Mouse (Mus musculus): ENCODE measurements around the gene Cdh13.

The Cdh13 gene

DNA sequence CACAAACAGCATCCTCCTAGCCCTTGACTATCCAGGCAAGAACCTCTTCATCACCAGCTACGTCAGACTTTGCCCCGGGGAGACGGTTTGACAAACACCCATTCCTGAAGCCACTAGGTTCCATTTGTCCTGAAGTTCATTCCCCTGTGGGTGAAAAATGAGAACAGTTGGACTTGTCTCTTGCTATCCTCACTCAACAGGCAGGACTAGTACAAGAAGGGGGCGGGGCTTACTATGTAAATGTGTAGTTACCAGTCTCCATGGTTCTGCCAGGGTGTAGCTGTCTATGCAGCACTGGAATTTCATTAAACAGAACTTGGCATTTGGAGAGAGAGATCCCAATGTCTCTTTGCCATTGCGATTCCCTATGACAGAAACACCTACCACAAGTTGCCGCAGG is 544.2 kb downstream of the Cdh13 start:
- DNase-seq = no peak

DNA sequence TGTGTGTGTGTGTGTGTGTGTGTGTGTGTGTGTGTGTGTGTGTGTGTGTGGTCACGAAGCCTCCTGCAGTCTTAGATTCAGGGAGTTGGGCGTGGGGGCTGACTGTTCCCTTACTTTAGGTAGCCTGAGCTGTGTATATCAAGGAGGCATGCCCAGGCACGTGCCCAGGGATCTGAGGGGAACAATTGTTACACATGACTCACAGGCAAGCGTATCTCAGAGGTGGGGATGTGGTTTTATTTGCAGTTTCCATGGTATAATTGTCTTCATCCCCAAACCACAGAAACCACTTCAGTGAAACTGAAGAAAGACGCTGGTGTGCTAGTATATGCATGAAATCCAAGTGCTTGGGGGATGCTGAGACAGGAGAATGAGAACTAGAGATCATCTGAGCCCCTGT is 546.8 kb downstream of the Cdh13 start:
- DNase-seq = no peak

DNA sequence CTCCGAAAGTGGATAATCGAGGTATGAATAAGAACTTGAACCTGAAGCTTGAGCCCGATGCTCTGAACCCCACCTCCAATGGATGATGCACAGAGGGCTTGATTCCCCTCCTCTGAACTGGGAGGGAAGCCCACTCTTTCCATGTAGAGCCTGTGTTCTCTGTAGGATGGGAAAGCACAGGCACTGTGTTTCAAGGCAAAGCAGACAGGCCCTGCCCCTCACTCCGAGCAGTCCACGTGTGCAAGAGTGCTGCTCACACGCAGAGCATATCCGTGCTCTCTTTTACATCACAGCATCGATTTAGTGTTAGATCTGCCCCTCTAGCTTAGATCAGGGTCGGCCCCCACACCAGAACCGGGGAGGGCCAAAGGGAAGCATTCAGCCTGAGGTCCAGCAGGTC is 547.5 kb downstream of the Cdh13 start:
- DNase-seq = no peak

DNA sequence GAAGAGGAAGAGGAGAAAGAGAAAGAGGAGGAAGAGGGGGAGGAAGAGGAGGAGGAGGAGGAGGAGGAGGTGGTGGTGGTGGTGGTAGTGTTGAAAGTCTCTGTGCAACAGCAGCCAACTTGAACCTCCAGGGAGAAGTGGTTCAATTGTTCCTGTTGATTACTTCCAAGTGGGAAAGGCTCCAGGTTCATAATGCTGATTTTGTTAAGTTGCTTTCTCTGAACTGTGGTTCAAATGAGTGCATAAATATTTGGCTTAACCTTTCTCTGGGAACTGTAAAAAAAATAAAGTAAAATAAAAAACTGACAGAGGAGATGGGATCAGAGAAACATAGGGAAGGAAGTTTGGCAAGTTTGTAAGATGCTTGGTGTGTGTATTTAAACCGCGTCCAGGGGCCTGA is 555.3 kb downstream of the Cdh13 start:
- no peak for DNase-seq

DNA sequence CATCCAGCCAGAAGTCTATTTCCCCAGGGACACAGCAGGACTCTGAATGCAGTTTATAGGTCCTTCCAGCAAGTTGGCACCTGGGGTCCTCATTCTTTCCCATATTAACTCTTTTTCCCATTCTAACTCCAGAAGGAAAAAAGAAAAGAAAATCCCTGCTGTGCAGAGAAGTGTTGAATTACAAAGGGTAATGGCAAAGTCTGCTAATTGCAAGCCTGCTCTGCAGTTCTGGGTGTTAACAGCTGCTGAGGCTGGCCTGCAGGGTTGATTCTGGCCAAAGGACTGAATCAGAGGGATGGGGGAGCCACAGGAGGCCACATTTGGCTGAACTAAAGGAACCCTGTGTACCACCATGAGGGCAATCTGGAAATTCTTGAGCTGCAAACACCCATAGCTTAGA is 562.2 kb downstream of the Cdh13 start:
- no peak for DNase-seq

DNA sequence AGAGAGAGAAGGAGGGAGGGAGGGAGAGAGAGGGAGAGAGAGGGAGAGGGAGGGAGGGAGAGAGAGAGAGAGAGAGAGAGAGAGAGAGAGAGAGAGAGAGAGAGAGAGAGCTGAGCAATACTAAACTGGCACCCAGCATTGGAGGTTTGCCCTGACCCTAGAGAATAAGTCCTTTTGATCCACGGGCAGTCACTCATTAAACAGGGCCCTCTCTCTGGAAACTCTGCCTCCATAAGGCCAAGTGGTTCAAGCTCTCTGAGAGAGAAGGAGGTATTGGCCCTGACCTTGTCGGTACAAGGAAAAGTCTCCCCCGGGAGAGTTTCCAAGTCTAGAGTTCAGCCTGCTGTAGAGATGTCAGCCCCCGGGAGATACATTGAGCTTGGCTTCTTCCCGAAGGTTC is 564.5 kb downstream of the Cdh13 start:
- peak; percentile 17 for DNase-seq

DNA sequence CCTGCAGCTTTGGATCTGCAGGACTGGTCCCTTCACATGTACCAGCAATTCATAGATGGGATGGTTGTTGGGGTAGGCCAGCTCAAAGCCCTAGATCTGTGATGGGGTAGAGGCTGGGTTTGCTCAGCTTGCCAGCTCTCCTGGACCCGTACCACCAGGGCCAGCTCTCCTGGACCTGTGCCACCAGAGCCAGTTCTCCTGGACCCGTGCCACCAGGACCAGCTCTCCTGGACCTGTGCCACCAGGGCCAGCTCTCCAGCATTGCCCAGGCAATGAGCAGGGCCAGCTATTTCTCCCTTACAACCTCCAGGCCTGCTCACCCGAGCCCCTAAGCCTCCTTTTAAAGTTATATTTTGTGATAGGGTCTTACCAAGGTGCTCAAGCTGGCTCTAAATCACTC is 566.0 kb downstream of the Cdh13 start:
- peak; percentile 42 for DNase-seq

DNA sequence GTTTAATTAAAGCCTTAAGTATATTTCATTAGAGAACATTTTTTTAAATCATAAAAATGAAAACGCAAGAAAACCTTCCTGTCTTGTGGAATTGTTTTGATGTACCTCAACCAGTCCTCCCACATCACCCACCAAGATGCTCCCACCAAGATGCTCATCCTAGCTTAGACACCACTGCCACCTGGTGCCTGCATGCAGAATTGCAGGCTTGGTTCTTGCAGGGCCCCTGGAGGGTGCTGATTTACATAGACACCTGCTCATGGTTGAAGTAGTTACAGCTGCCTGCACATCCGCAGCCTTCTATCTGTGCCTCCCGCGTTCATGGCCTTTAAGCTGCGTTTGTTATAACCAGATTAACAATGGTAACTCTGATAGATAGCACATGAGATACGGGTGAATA is 566.8 kb downstream of the Cdh13 start:
- DNase-seq = peak; percentile 70

DNA sequence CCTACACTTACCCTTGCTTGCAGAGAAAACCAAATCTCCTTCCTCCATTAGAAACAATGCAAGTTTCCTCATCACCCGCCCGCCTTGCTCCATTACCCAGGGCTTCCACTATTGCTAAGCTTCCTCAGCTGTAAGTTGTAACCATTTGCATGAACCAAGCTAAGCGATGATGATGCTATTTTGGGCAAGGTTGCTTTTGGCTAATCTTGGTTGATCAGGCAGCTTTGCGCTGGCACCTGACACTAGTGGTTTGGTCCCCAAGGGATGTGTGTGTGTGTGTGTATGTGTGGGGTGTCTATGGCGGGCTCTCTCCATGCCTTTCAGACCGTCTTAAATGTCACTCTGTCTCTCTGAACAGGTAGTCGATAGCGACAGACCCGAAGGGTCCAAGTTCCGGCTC is 567.8 kb downstream of the Cdh13 start:
- no peak for DNase-seq

DNA sequence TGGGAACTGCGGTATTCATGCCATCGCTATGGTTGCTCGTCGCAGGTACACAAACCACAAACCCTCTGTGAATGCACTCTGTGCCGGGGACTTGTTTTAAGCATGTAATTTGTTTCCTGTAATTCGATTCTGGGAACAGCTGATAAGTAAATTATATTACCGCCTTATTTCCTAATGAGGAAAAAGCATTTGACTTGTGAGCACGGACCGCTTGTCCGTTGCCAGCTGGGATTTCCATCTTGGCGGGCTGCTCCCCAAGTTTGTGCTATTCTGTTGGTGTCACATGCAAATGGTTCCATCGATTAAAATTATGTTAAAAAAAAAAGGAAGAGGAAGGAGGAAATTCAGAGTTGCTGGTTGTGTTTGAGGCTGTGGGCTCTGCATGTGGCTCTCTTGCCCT is 569.3 kb downstream of the Cdh13 start:
- no peak for DNase-seq

DNA sequence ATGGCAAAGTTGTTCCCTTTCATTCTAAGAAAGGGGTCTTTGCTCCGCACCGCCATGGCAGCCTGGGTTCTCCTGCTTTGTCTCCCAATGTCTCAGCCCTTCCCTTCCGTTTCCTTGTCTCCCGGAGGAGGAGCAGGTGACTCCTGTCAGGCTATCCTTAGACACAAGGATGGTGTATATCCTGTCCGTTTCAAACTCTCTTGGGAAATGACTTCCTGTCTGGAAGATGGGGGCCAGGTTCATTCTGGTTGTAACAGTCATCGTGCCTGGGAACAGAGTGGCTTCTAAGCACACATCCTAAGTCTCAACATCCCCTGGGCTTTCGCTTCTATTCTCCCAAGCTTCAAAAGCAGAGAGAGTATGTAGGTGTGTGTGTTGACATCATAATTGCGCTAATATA is 571.1 kb downstream of the Cdh13 start:
- DNase-seq = no peak

DNA sequence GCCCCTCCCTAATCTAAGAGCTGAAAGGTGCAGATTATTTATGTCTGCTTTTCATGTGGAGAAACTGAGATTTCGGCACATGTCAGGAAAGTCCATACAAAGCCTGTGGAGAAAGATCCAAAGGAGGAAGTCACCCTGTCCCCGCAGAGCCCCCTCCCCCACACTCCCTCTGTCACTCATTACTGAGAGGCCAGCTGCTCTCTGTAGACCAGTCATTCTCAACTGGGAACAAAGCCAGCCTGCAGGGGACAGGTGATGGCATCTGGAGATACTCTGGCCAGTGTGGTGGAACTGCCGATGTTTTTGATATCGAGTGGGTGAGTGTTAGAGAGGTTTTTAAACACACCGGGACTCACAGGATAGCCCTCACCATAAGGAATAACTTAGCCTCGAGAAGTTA is 582.8 kb downstream of the Cdh13 start:
- DNase-seq = no peak

DNA sequence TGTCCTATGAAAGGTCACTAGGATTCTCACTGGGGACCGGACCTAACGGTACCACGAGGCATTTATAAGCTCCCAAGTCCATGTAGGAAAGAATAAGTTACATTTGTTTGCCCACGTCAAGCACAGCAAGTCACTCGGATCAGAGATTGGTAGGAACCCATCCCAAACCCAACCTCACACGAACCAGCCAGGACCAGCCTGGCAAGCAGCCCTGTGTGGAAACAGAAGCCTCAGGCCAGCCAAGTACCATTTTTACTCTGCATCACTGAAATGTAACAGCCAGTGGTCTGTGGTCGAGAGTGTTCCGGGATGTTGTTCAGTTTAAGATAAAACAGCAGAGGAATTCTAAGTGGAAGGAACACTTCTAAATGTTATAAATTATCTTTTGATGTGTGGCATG is 587.2 kb downstream of the Cdh13 start:
- DNase-seq = no peak

DNA sequence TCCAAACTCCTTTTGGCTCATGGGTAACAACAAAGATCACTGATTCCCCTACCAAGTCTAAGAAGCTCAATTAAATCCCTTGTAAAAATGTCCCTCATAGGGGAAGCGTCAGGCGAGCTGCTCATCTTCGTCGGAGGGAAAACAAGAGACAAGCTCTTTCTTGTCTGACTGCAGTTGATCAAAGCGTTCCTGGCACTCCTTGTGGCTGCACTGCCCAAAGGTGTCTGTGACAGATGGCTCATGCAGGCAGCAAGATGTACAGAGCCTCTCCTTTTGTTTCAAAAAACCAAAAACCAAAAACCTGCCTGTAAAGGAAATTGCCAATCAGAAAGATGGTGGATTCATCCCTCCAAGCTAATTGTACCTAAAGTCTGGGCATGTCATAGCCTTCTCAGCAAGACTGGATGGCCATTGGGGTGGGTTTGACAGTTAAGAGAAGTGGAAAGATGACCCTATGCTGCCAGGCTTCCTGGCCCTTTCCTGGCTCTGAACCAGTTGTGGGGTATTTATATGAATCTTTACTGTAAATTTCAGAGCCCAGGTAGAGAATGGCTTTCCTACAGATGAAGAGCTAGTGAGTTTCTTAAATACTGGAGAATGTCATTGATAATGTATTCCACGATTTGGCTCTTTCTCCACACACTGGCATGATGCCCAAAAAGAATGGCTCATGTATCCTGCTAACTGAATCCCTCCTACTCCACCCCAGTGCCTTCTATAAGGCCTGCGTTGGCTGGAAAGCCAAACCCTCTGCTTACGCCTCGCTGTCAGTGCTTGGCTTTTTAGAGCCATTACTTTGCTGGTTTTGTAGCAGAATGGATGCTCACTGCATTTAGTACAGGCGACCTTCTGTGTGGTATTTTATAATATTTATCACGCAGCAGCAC is 596.6 kb downstream of the Cdh13 start:
- DNase-seq = no peak

DNA sequence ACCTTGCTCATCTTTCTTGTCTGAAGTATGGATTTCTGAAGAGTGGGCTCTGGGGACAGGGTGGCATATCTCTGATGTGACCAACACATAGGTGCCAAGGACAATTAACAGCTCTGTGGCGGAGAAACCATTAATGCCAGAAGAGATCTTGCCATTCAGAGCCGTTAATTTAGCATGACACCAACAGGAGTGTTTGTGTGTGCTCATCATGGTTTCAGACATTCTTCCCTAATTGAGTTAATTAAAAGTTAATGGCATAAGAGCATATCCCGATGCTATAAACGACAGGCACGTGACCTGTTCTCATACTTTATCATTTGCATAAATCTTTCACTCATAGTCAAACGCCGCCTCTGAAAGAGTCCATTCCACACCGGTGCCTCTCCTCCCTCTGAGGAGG is 600.8 kb downstream of the Cdh13 start:
- DNase-seq = no peak

DNA sequence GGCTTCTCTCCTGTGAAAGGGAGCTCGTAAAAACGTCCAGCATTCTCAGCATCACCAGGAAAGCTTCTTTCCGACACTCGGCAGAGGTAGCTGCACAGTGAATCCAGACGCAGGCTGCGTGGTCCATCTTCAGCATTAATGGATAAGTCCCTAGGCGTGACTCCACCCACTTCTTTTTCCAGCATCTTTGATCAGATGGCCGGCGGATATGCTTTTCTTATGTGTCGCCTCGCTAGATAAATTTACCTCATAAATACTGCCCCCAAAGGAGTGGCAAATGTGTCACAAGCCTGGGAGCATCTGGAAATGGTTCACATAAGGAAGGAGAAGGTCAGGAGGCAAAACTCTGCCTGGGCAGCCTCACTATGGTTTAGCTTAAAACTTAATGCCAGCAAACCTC is 601.5 kb downstream of the Cdh13 start:
- no peak for DNase-seq

DNA sequence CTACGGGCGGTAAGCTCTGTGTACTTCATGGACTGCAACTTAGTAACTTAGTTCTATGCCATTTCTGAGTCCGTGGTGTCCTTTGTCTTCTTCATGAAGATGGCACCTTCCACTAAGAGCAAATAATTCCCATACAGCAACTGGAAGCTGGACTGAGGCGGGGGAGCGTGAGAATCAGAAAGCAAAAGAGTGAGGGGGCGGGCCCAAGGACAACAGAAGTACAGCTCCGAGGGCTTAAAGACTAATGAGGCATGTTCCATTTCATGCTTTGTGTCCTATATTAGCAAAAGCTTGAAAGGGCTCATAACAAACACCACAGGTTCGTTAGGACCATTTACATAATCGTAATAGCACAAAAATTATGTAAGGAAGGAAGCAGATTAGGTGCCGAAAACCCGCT is 618.9 kb downstream of the Cdh13 start:
- no peak for DNase-seq

DNA sequence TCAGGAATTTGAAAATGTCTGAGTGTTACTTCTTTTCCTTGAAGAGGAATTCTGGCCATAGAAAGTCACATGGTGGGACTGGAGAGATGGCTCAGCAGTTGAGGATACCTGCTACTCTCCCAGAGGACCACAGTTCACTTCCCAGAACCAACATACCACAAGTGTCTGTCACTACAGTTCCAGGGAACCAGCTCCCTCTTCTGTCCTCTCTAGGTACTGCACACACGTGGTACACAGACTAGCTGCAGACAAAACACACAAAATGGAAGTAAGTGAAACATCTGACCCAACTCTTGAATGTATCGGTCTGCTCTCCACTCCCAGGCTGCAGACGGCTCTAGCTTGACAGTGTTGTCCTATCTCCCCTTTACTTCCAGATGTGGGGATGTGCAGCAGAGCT is 633.0 kb downstream of the Cdh13 start:
- peak; percentile 10 for DNase-seq

DNA sequence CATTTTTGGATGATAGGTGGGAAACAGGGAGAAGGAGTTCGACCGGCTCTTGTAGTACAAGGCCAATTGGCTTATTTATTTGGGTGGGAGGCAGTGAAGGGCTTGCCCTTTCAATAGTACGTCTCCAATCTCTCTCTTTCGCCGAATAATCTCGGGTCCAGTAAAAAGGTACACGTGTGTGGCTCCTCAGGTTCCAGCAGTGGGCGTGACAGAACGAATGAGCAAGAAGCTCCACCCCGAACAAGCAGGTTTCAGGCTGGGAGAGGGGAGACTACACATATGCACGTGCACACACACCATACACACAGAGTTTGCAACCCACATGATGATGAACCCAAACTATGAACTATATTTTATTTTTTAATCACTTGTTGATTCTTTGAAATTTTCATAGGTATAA is 653.9 kb downstream of the Cdh13 start:
- no peak for DNase-seq

DNA sequence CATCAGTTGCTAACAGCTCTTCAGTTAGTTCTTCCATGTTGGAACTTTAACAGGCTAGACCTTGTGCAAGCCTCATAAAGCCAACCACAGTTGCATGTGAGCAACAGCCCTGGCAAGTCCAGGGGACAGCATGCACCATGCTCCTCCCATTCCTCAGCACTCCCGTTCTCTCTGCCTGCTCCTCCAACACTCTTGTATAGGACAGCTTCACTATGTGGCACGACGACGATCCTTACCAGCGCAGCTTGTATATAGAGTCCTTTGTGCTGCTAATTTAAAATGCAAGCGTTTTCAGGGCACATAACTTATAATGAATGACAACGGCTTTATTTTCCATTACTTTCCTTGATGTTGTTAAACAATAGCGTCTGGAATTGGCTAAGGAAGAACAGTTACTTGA is 654.5 kb downstream of the Cdh13 start:
- DNase-seq = no peak

DNA sequence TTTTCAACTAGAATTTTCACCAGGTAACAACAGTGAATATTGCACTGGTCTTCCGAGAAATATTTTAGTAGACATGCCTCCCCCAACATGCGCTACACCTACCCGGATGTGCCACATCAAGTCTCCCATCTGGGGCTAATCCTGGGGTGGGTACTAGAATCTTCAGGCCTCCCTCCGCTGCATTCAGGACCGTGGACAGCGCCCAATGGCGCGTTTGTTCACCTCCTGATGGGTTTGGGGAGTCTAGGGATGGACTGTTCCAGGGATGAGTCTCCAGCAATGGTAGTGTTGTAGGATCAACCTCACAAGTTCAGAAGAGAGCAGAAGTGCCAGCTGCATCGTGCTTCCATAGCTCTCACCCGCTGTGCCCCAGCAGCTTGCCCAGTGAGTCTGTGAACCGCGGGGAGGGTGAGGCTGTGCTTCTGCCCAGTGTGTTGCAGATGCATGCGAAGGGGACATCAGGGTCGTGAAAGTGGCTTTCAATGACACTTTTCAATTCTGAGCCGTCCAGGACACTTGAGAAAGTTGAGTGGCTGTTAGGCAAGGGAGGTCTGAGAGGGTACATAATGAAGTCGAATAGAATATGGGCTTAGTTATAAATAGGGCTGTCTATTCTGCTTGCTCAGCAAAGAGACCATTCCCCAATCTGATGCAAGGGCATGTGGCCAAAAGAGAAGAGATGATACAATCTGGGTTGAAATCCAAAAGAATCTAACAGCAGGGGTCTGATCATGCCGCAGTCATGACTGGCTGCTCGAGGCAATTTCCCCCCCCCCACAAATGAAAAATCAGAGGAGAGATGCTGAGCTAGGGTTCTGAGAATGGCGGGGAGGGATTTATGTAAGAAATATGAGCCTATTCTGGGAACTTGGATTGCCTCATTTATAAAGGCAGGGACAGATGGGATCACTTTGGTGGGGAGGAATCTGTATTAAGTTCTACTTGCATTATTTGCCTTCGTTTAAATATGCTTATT is 668.5 kb downstream of the Cdh13 start:
- peak; percentile 55 for DNase-seq

DNA sequence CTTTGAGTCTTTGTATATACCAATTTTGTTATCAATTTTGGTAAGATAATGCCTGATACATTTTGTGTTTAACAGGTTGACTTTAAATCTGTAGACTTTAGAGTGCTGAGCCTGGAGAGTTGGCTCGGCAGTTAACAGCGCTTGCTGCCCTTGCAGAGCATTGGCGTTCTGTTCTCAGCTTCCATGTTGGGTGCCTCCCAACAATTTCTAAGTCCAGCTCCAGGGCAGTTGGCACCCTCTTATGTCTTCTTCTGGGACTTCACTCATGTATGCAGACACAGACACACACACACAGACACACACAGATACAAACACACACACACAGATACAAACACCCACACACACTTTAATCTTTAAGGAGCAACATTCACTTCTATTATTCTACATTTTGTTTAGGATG is 672.6 kb downstream of the Cdh13 start:
- no peak for DNase-seq

DNA sequence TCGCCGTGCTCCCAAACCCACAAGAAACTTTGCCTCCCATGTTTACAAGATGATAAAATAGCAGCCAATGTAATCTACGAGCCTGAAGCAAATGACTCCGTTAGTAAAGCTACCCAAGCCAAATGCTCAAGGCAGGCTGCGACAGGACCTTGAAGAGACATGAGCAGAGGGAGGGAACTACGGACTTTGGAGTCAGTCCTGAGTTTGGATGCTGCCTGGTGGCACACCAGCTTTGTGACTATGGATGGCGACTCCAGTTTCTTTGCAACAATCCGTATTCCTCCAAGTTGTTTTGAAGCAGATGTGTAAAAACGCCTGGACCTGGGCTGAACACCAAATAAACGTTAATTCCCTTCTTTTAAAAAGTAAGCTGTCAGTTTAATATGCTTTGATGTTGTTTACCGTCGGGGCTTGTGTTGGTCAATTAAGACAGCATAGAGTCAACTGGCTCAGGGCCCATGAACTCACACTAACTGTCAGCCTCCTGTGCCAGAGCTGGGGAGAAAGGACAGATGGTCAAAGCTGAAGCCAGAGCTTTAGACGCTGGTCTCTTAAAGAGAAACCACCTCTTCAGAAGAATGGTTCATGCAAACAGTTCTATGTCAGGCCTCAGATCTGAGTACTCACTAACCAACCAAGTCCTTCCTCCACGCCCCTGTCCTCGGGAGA is 678.5 kb downstream of the Cdh13 start:
- DNase-seq = peak; percentile 25
